Mouse (Mus musculus): ENCODE measurements around the gene Trim40.

DNA sequence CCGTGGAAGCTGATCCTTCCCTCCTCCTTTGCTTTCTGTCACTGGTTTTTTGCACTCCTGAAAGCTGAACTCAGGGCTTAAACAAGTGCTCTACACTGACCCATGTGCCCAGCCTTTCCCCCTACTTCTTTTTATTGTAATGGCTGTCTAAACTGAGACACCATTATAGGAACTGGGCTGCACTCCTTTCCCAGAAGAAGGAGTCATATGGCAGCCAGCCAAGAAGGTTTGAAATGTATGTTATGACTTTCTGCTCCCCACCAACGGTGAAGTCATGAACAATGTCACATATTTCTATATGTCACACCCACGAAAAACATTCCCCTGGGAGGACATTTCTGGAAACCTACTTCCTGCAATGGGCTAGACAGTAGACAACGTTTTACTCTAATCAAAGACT is 15.3 kb downstream of the Trim40 start:
- TF ChIP-seq GATA1 (IDR thresholded peaks at IDR 0.05; ENCODE audit: borderline replicate concordance, low read length) = no peak
- TF ChIP-seq FLI1 (IDR thresholded peaks at IDR 0.05; ENCODE audit: low read length) = no peak
